Mouse (Mus musculus) layer of hippocampus, postnatal 25 days (tissue): Measurements from ENCODE around the gene Man1a2. TPM values are rescaled to one million over a fixed set of nuclear protein-coding genes. Genes with fewer than 3 reads are reported as not detected.

Experiments used
- DNase-seq, 2 experiments: peaks; one replicate each; pipeline ENCODE4 v3.0.0; 2022; ENCODE audit warnings: mixed read lengths in 2 of 2, low spot score in 1 of 2; ENCODE audit errors: extremely low spot score in 1 of 2
- total RNA-seq, 2 experiments: library from RNA; stranded (reverse); gene quantifications; 2 replicates each; pipeline ENCODE4 v1.2.3; 2021

Man1a2 gene
- total RNA-seq, 2 experiments from 2014 or later = 122 to 141 TPM

GRCm38 (mm10) chr3:100686756-100687155 is 1.5 kb upstream of the Man1a2 start:
- no peak for DNase-seq

DNA sequence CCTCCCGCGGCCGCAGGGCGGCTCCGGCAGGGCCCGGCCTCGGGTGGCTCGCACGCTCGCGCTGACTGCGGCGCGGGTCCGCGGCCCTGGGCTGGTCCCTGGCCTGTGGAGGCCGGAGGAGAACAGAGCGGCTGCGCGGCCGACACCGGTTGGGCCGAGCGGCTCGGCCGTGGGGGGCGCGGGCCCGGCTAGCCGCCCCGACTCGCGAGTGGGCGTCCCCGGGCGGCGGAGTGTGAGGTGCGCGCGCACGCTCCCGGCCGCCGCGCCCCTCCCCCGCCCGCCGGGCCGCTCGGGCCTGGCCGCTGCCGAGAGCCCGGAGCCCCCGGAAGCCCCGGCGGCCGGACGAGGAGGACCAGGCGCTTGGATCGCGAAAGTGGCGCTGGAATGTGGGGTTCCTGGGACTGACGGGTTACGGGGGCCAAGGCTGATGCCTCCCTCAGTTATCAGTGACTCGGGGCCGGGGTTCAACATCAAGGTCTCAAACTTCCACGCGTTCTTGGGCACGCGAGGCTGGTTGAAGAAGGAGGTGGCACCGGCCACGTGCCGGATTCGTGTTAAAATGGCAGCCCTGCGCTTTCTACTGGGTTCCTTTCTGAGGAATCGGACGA is 564 bp upstream of the Man1a2 start:
- DNase-seq = peak; percentile 55 to 82

DNA sequence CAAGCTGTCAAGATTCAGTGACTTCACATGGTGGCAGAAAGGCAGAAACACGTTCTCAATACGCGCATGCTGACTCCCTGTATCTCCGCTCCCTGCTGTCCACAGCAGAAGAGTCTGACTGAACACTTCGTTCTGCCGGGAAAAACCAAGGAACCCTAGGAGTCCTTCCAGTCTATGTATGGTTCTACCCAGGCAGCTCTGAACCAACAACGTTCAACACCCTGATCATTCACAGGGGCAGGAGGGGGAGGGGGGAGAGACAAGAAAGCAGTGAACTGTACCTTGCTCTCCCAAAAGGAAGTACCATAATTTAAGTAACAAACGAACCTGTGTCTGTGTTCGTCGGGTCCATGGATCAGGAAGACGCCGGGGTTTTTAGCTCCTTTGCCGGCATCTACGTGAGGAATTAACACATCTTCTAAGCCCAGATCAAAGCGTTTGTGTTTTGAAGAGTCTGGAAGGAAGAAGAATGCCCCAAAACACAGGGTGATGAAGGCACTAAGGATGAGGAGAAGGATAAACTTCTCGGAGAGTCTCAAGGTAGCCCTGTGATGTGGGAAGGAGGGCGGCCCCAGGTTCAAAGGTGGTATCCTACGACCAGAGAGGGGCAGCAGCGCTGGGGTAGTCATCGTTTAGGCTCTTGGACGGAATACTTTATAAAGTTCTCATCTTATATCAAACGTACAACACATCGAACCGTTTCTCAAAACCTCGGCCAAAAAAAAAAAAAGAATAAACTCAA is 898 bp downstream of the Man1a2 start:
- DNase-seq = no peak

DNA sequence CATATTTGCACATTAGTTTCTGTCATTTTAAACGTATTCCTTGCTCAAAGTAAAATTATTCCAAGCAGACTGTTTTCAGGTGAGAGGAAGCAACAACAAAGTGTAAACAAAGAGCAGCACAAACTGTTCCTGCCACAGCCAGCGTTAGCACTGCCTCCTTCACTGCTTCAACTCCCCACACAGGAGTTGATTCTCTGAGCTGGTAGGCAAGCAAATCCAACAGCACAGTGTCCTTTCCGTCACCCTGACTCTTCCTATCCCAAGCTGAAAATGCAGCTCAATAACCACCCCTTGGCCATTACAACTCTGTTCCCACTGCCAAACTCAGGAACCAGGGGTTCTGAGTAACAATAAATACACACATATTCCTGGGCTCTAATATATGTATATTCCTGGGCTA is 2.5 kb downstream of the Man1a2 start:
- DNase-seq = no peak

DNA sequence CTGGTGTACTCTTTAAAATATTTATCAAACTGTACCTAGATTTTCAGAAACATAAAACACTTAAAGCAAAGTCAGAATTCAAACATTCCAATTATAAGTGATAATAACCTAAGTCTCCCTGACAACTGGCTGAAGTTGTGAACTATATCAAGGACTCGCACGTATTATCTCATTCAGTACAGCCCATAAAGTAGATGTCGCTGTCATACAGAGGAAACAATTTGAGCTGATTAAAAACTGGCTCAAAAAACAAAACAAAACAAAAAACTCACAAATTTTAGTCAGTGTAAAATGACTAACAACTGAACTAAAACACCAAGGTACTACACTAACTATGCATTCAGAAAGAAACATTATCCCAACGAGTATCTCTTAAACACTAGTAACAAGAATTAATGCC is 3.0 kb downstream of the Man1a2 start:
- no peak for DNase-seq

- no peak for DNase-seq
Measured at GRCm38 (mm10) chr3:100681448-100682092, 3.7 kb downstream of the Man1a2 start.

- DNase-seq = no peak
Measured at GRCm38 (mm10) chr3:100680226-100680625, 5.1 kb downstream of the Man1a2 start.

GRCm38 (mm10) chr3:100678951-100679570 is 6.2 kb downstream of the Man1a2 start:
- no peak for DNase-seq

- no peak for DNase-seq
Measured at GRCm38 (mm10) chr3:100675146-100675545, 10.2 kb downstream of the Man1a2 start.

- DNase-seq = no peak
Measured at GRCm38 (mm10) chr3:100670412-100670811, 14.9 kb downstream of the Man1a2 start.

GRCm38 (mm10) chr3:100653291-100653690 is 32.0 kb downstream of the Man1a2 start:
- DNase-seq = no peak

DNA sequence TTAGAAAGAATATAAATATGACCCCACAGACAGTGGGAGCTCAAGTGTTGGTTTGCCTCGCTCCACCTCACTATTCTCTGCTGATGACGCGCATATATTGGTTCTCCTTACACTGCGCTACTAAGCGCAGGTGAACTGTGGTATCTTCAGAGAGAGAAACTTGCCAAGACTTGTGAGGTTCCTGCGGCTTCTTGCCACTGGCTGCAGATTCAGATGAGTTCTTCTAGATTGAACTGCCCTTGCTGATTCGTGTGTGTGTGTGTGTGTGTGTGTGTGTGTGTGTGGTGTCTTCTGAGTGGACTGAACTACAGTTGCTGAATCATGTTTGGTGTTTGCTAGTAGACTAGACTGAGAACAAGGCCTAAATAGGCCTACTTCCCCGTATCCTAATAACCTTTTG is 43.7 kb downstream of the Man1a2 start:
- no peak for DNase-seq

DNA sequence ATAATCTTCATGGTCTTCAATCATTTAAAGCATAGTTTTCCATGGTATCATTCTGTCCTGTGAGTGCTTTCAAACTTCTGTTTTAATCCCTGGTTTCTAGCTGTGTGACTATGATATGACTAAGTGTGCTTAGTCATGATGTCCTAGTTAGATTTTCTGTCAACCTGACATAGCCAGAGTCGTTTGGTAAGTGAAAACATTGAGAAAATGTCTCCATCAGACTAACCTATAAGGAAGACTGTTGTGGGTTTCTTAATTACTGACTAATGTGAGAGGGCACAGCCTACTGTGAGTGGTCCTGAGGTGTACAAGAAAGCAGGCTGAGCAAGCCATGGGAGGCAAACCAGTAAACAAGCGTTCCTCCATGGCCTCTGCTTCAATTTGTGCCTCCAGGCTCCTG is 49.0 kb downstream of the Man1a2 start:
- DNase-seq = no peak

DNA sequence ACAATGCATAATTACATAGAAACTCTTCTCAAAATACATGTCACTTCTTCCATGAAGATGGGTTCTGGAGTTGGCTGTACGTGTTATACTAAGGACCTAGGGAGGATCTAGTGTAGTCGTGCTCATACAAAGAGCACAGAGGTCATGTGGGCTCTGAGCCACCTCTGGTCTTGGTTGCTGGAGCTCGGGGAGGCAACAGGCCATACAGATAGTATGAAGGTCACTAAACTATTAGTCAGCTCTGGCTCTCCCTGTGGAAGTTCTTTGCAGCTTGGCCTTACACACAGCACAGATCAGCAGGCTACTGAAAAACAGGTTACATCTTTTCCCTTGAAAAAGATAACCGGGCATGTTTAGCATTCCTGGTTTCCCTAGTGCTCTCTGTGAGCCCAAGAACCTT is 50.5 kb downstream of the Man1a2 start:
- no peak for DNase-seq

GRCm38 (mm10) chr3:100618511-100618910 is 66.8 kb downstream of the Man1a2 start:
- no peak for DNase-seq

GRCm38 (mm10) chr3:100610916-100611315 is 74.4 kb downstream of the Man1a2 start:
- no peak for DNase-seq

DNA sequence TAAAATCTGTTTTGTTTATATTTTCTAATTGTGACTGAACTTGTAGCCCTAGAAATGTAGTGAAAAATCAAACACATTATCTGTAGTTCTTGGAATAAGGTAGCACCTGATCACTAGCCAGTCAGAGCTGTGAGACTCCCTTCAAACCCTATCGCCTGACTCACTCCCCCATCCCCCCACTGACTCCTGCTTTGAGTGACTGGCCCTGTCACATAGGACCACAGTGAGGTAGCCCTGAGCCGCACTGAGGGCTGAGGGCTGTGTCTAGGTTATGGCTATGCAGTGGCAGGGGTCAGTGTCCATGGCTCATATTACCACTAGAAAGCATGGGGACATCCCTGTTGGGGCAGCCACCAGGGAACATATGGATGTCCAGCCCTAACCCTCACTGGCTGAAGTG is 80.8 kb downstream of the Man1a2 start:
- DNase-seq = no peak

DNA sequence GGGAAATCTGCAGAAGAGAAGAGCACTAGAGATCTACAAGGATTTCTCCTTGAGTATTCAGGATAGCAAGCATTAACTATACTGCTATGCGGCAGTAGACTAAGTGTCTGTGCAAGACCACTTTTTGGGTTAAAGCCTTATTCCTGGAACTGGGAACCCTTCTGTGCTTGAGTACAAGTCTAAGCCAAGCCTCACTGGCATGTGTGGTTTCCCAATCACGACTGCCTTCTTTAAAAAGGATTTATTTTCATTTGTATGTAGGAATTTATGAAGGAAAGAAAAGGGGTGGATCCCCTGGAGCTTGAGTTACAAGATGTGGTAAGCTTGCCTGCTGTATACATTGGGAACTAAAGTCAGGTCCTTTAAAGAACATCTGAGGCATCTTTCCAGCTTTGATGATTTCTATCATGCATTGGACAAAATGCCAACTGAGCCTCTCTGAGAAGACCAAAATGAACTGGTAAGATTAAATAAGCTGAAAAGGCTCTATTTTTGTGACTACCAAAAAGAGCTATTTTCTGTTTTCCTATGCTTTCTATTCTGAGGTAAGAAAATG is 86.0 kb downstream of the Man1a2 start:
- DNase-seq = no peak

GRCm38 (mm10) chr3:100591053-100591452 is 94.2 kb downstream of the Man1a2 start:
- DNase-seq = no peak

GRCm38 (mm10) chr3:100582721-100583355 is 102.5 kb downstream of the Man1a2 start:
- no peak for DNase-seq
